In the genomic region with DNA sequence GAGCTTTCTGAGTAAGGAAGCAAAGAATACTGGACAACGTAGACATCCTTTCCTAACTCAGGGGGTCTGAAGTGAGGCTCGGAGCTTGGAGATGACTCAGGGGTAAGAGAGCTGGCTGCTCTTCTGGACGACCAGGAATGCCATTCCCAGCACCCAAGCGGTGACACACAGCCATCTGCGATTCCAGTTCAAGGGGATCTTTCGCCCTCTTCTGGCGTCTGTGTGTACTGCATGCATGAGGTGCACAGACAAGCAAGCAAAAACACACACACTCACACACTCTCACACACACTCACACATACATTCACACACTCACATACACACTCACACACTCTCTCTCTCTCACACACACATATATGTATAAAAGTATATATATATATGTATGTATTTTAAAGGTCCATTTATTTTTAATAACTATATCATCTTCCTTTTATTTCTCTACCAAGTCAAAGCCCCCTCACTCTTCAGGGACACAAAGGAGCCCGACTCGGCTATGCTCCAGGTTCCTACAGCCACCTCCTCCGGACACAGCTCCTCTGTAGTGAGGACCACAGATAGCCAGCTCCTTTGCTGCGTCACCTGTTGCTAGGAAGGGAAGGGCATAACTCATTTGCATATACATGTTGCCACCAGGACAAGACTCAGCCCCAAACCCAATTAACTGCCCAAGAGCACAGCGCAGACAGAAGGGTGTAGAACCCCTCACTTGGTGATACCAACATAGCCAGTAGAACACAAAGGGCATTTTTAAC, we compare ENCODE assay signal across 8 mouse cellular contexts.
DNase-seq lines count a peak whose midpoint lies in the region; TF ChIP-seq lines count a peak whose summit lies in the region.
"Had no signal": no experiment of that assay in that cellular context is flagged by ENCODE, and none has a peak within 500 bp of the region (broad histone marks: within the 10 kb centered on the region; RNA-seq: fewer than 3 reads in every experiment).

No protein-coding gene starts in this region.

- H3K9ac ChIP-seq in ES-Bruce4 (ENCODE audit: low read depth, poor library complexity, severe bottlenecking) = no peak overlapping the region

- no peaks in the 10 kb centered on the region for H3K27me3 ChIP-seq in ES-Bruce4 (ENCODE audit: control insufficient read depth, insufficient read depth, low read length, poor library complexity, severe bottlenecking)

- TF ChIP-seq CTCF in left cerebral cortex, adult 2 months (IDR thresholded peaks at IDR 0.05) = peak; percentile 17; the same call in 1 of the 2 replicates
- TF ChIP-seq CTCF in ES-Bruce4 (IDR thresholded peaks at IDR 0.05; ENCODE audit: low read depth, low read length) = peak; percentile 77

- H3K4me1 ChIP-seq in ES-Bruce4 (ENCODE audit: control insufficient read depth, insufficient read depth, low read length) = no peaks in the 10 kb centered on the region

- no peaks in the 10 kb centered on the region for H3K36me3 ChIP-seq in ES-Bruce4 (ENCODE audit: control insufficient read depth, insufficient read depth, low read length, poor library complexity, severe bottlenecking)

- no peak for TF ChIP-seq EP300 in ES-Bruce4 (IDR thresholded peaks at IDR 0.05; ENCODE audit: insufficient read depth, low read depth, low read length)

- H3K9me3 ChIP-seq in ES-Bruce4 (replicated peaks; ENCODE audit: control insufficient read depth, insufficient read depth, low read length, poor library complexity, severe bottlenecking) = no peaks in the 10 kb centered on the region

- DNase-seq in left cerebral cortex, adult 2 months (ENCODE audit: extremely low spot score in 1 of 2, low spot score in 2 of 2) = no peak
- DNase-seq in left cerebral cortex, postnatal 25 days (ENCODE audit: low spot score in 2 of 2) = no peak
- DNase-seq in ZHBTc4 (ENCODE audit: low read depth, low spot score) (peak; percentile 92), MN1 (ENCODE audit: low spot score) (no peak)
- DNase-seq in retina, embryonic 14.5 days (ENCODE audit: low spot score) = peak; percentile 42
- no peak for DNase-seq in layer of hippocampus, adult 11-12 months (ENCODE audit: low spot score)
- DNase-seq: adrenal gland, adult 8-10 months had no signal

- no peak overlapping the region for H3K4me3 ChIP-seq in left cerebral cortex, adult 2 months
- H3K4me3 ChIP-seq in ES-Bruce4 (ENCODE audit: low read depth, low read length) = peak overlapping the region; percentile 13

- no peak for TF ChIP-seq POLR2A in ES-Bruce4 (IDR thresholded peaks at IDR 0.05; ENCODE audit: insufficient read depth, low read length)

- intact Hi-C loops in left cerebral cortex, adult 2 months (cut with DNase I) = no loop called here
- intact Hi-C loops in left cerebral cortex, postnatal 25 days (cut with DNase I) = loop anchor here (10.0 kb wide), 1 partner anchor 385 kb away; no protein-coding TSS in a partner anchor

- no peak overlapping the region for H3K27ac ChIP-seq in left cerebral cortex, adult 2 months
- no peak overlapping the region for H3K27ac ChIP-seq in ES-Bruce4 (ENCODE audit: insufficient read depth, low read length)

Comparison
In these comparisons a context has a peak if more than half of its experiments do, and no peak if none do; other contexts are left out.
1. DNase-seq: peak in ZHBTc4 (single experiment) and retina, embryonic 14.5 days (single experiment); none in left cerebral cortex, adult 2 months (0 of 2), left cerebral cortex, postnatal 25 days (0 of 2), layer of hippocampus, adult 11-12 months (single experiment) and MN1 (single experiment).